Mouse (Mus musculus) thymus, postnatal 10 days (tissue): Measurements from ENCODE around the gene Gm4201.
"Not testable (repeated sequence)": the region's sequence is repeated elsewhere in the genome, so short reads cannot be mapped to it uniquely, and the experiment has no call there.

ENCODE experiments used
- DNase-seq, 2 experiments: peaks; one replicate each; pipeline ENCODE4 v3.0.0; 2021; ENCODE audit warnings: low spot score in 2 of 2

The Gm4201 gene

GRCm38 (mm10) chr7:22565243-22565642, at the start of gene Gm4201:
TSS of gene Gm4201 (minus strand) at chr7:22565343.
- not testable (repeated sequence) for DNase-seq

- DNase-seq: not testable (repeated sequence)
These were observed 22.9 kb upstream of the Gm4201 start, which contains the start of gene Gm4565 for GRCm38 (mm10) chr7:22588027-22588426. TSS of gene Gm4565 (minus strand) at chr7:22588127.

DNA sequence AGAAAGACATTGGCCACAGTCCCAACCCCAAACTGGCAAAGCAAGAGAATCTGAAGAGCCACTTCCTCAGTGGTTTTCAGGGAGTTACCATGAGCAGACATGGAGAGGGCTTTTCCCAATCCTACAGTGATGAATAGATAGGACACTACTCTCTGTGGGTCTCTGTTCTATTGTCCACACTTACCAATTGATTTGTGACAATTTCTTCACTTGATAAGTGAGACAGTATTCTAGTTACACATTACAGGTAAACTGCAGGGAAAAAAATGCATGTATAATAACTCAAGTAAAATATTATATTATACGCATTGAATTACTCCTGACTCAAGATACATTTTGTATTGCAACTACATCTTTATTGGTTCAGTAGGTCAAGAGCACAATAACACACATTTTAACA, 30.4 kb downstream of the Gm4201 start, which contains the start of gene Gm8677:
Gene Gm8677, minus strand, starts transcription at position 101 of the 400 bp plus-strand sequence.
- DNase-seq: not testable (repeated sequence)

DNA sequence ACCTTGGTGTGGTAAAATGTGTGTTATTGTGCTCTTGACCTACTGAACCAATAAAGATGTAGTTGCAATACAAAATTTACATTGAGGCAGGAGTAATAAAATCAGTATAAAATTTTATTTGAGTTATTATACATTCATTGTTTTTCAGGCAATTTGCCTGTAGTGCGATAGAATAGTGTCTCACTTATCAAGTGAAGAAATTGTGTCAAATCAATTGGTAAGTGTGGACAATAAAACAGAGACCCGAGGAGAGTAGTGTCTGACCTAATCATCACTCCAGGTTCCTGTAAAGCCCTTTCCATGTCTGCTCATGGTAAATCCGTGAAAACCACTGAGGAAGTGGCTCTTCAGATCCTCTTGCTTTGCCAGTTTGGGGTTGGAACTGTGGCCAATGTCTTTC, 42.5 kb downstream of the Gm4201 start, which contains the start of gene Vmn1r152:
Gene Vmn1r152, plus strand, starts transcription at position 301 of the 400 bp plus-strand sequence.
- not testable (repeated sequence) for DNase-seq
